Mouse (Mus musculus): ENCODE measurements around the gene Il6st.
A peak's percentile ranks its signal among the peaks of the same experiment; 100 is the strongest.

The Il6st gene

GRCm38 (mm10) chr13:112482525-112482924, 18.7 kb downstream of the Il6st start:
- no peak for DNase-seq (ENCODE audit: low read depth, low spot score)

- no peak for DNase-seq (ENCODE audit: low read depth, low spot score)
Observed at GRCm38 (mm10) chr13:112483015-112483414, 19.1 kb downstream of the Il6st start.

GRCm38 (mm10) chr13:112486236-112486635, 22.4 kb downstream of the Il6st start:
- no peak for DNase-seq (ENCODE audit: low read depth, low spot score)

GRCm38 (mm10) chr13:112486676-112487075, 22.8 kb downstream of the Il6st start:
- no peak for DNase-seq (ENCODE audit: low read depth, low spot score)

GRCm38 (mm10) chr13:112490036-112490435, 26.2 kb downstream of the Il6st start:
- no peak for DNase-seq (ENCODE audit: low read depth, low spot score)

- no peak for DNase-seq (ENCODE audit: low read depth, low spot score)
Observed at GRCm38 (mm10) chr13:112491636-112492284, 27.9 kb downstream of the Il6st start.

- no peak for DNase-seq (ENCODE audit: low read depth, low spot score)
Observed at GRCm38 (mm10) chr13:112492285-112492678, 28.4 kb downstream of the Il6st start.

GRCm38 (mm10) chr13:112494590-112494989, 30.7 kb downstream of the Il6st start:
- no peak for DNase-seq (ENCODE audit: low read depth, low spot score)

- DNase-seq (ENCODE audit: low read depth, low spot score) = no peak
Observed at GRCm38 (mm10) chr13:112500027-112500426, 36.2 kb downstream of the Il6st start.

- DNase-seq (ENCODE audit: low read depth, low spot score) = no peak
Observed at GRCm38 (mm10) chr13:112500466-112500865, 36.6 kb downstream of the Il6st start.

- DNase-seq (ENCODE audit: low read depth, low spot score) = no peak
Observed at GRCm38 (mm10) chr13:112503846-112504245, 40.0 kb downstream of the Il6st start.

GRCm38 (mm10) chr13:112505436-112505835, 41.6 kb downstream of the Il6st start:
- no peak for DNase-seq (ENCODE audit: low read depth, low spot score)

GRCm38 (mm10) chr13:112506766-112507165, 42.9 kb downstream of the Il6st start:
- no peak for DNase-seq (ENCODE audit: low read depth, low spot score)

- DNase-seq (ENCODE audit: low read depth, low spot score) = no peak
Observed at GRCm38 (mm10) chr13:112507691-112508090, 43.8 kb downstream of the Il6st start.

- DNase-seq (ENCODE audit: low read depth, low spot score) = no peak
Observed at GRCm38 (mm10) chr13:112508487-112508886, 44.6 kb downstream of the Il6st start.

GRCm38 (mm10) chr13:112509465-112509864, 45.6 kb downstream of the Il6st start:
- peak; percentile 48 for DNase-seq (ENCODE audit: low read depth, low spot score)

GRCm38 (mm10) chr13:112510437-112511212, 46.8 kb downstream of the Il6st start:
- DNase-seq (ENCODE audit: low read depth, low spot score) = no peak

GRCm38 (mm10) chr13:112511261-112511660, 47.4 kb downstream of the Il6st start:
- no peak for DNase-seq (ENCODE audit: low read depth, low spot score)

- no peak for DNase-seq (ENCODE audit: low read depth, low spot score)
Observed at GRCm38 (mm10) chr13:112511810-112512209, 47.9 kb downstream of the Il6st start.

GRCm38 (mm10) chr13:112512824-112513223, 49.0 kb downstream of the Il6st start:
- no peak for DNase-seq (ENCODE audit: low read depth, low spot score)

- no peak for DNase-seq (ENCODE audit: low read depth, low spot score)
Observed at GRCm38 (mm10) chr13:112514546-112514945, 50.7 kb downstream of the Il6st start.

- DNase-seq (ENCODE audit: low read depth, low spot score) = no peak
Observed at GRCm38 (mm10) chr13:112522261-112522660, 58.4 kb downstream of the Il6st start.

- no peak for DNase-seq (ENCODE audit: low read depth, low spot score)
Observed at GRCm38 (mm10) chr13:112522896-112523295, 59.0 kb downstream of the Il6st start.
